Mouse (Mus musculus) forelimb bud, embryonic 11.5 days (tissue): ENCODE measurements around the gene Eif4b.

Experiments used
- DNase-seq: peaks from one replicate; pipeline ENCODE4 v3.0.0-alpha.2; 2012; ENCODE audit warnings: low read depth, low spot score

Gene Eif4b

DNA sequence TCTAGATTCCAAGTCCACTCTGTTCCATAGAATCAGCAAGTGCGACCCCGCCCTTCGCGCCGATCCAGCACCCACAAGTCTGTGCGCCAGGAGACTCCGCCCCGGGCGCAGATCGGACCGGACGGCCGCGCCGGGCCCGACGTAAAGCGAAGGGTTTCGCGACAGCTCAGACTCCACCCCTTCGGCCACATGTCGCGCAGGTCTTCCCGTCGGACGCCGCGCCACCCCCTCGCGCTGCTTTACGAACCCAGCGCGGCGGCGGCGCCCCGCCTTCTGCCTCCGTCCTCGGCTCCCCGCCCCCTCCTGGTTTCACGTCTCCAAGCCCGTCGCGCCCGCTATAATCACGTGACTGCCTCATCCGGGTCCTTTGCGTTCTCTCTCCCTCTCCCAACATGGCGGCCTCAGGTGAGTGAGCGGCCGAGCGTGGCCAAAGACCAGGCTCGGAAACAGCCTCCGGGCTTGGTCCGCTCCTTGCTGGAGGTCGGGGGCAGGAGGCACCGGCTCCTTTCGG lies at the start of gene Eif4b:
TSS of gene Eif4b (plus strand) at position 215 of the 511 bp plus-strand sequence.
- DNase-seq: peak; percentile 98

DNA sequence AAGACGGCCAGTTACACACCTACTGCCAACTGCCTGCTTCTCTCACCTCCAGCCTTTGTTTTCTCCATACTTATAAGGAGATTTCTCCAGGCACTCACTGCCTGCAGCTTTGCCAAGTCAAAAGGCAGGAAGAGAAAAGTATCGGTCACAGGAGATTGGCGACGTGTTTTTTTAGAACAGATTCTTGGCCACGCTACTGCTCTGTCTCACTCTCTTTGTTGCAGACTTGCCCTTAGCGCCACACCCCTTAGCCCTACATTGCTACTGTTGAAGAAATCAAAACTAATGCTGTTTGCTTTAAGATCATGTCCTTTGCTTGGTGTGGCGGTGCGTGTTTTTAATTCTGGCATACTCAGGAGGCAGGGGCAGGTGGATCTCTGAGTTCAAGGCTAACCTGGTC lies 49.7 kb upstream of the Eif4b start:
- DNase-seq: no peak

DNA sequence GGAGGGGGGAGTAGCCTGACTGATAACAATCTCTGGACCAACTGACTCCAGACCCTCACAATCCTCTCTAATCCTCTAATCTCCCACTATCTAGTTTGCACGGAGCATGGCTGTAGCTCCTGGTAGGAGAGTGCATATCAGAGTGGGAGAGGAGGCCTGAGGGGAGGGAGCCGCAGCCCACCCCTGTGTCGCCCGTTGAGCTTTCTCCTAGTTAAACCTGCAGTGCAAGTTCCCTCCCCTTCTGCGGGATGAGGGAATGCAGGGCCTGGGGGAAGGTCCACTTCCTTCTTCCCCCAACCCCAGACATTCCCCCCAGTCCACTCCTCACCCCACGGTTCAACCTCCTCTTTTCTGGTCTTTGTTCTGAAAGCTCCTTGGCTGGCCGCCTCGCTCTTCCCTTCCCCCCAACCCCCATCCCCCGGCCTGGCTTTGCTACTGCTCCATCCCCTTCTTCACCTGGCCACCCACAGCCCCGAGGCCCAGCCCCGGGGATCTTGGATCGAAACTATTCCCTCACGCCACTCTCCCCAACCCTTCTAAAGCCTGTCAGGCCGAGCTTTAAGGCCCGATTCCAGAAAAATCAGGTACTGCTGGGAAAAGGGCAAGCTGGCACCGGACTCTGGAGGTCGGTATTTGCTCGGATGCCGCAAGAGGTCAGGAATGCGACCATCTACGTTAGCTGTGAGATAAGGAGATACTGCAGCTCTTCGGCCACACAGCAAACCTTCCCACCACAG lies 48.3 kb upstream of the Eif4b start:
- peak; percentile 29 for DNase-seq

DNA sequence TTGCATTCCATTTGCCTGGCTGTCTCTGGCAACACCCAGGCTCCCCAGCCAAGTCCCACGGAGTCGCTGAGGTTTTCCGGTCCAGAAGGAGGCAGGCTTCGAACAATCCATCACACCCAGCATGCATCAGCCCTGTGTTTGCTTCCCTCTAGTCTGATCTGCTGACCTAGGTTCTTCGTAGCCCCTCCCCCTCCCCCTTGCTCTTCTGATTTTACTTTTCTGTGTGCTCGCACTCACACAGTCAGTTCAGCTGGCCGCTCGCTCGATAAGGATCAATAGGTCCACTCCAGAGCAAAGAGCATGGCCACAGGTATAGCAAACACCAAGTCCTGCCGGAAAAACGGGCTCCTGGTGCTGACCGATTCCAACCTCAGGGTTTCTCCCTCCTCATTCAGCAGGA lies 47.1 kb upstream of the Eif4b start:
- DNase-seq: no peak

DNA sequence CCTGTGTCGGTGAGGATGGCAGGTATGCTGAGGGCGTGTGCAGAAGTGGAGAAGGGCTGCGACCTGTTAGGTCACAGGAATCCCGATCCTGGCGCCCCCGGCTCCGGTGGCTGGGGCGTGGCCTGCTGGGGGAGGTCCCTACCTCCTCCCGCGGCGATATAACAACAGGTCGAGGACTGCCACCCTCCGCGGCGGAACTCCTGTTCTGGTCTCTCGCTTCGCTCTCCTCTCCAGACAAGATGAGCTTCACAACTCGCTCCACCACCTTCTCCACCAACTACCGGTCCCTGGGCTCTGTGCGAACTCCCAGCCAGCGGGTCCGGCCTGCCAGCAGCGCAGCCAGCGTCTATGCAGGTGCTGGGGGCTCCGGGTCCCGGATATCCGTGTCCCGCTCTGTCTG lies 45.5 kb upstream of the Eif4b start, which contains the start of gene Krt18:
TSS of gene Krt18 (plus strand) at position 141 of the 400 bp plus-strand sequence.
- no peak for DNase-seq

DNA sequence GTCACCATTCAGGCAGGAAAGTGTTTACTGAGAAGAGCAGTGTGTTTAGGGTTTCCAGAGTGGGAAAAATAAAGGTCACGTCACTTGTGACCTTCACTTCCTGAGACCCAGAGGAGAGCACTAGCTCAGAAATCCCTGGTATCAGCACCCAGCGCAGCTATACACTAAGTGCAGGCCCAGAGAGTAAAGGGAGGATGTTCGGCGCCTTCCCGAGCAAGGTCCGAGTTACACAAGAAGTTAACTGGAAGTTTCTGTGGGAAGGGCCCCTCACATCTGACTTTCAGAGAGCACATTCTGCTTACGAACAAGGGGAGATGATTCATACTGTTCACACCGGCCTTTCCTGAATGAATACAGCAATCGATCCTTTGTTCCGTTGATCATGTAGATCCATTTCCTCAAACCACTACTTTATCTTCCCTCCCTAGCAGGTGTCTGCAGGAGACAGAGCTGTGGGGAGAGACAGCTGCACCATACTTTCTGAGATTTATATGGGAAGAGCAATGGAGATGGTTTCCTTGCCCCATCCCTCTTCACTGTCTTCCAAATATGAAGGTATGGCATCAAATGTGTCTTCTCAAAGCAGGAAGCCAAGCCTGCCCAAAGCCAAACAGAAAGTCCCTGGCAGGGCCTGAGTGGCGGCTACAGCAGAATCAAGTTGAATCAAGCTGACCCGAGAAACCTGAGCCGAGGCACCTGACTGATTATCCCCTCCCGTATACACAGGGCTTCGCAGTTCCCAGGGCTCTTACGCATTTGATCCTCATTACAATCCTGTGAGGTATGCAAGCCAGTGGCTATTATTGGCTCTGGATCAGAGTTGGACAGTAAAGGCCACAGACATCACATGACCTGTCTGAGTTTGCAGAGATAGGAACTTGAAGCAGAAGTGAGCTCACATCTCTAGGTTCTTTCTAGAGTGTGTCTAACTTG lies 39.2 kb upstream of the Eif4b start:
- DNase-seq: no peak

DNA sequence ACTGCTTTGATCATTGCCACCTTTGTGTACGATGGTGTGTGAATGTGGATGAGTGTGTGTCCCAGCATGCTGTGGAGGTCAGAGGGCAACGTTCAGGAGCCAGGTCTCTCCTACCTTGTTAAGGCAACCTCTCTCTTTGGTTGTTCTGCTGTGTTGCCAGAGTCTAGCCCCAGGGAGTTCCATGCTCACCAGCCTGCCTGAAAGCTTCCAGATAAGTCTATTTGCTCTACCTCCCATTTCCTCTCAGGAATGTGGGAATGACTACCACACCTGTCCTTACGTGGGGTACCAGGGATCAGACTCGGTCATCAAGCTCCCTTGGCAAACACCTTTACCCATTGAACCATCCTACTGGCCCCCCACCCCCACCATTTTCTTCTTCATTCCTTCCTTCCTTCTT lies 33.3 kb upstream of the Eif4b start:
- DNase-seq: no peak

DNA sequence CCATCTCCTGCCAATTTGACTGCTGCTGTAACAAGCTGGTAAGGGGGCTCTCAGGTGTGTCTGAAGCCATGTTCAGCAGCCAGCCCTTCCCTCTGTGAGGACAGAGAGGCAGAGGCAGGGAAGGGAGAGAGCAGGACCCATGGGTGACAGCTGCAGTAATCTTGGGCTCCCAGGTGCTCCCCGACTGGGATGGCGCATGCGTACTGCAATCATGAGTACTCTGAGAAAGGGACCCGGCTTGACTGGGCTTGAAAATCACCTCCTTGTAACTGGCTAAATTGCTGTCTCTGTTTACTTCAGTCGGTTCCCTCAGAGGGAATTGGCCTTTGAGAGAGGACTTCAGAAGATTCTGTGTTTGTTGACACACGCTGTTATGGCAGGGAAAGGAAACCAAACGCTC lies 31.6 kb upstream of the Eif4b start:
- no peak for DNase-seq

DNA sequence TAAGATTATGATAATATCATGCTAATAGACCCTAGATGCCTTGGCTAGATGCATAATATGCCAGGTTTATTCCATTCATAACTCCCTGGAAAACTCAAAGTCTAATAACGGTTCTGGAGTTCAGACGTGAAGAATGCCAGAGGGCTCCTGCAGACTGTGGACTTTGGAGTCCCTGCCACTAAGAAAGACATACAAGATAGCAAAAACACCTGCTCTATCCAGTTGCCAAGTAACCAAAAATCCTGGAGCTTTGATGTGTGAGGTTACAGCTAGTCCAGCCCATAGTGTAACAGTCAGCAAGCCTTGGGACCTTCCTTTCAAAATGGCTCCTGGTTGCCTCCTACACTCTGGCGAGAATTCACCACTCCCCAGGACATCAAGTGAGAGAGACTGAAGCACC lies 28.8 kb upstream of the Eif4b start:
- no peak for DNase-seq

DNA sequence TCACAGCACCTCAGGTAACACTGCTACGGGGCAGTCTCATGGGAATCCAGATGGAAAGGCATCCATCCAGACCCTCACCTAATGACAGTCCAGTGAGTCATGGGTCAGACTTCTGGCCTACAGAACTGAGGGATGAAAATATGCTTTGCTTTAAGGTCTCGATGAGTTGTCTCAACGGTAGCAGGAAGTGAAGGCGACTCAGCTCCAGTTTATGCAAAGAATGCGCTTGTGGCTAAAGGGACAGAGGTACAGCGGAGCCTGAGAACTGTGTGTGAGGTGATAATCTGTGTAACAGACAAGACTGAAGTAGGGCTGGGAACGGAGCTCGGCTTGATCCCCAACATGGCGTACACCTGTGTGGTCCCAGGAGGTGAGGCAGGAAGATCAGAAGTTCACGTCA lies 27.9 kb upstream of the Eif4b start:
- DNase-seq: no peak

DNA sequence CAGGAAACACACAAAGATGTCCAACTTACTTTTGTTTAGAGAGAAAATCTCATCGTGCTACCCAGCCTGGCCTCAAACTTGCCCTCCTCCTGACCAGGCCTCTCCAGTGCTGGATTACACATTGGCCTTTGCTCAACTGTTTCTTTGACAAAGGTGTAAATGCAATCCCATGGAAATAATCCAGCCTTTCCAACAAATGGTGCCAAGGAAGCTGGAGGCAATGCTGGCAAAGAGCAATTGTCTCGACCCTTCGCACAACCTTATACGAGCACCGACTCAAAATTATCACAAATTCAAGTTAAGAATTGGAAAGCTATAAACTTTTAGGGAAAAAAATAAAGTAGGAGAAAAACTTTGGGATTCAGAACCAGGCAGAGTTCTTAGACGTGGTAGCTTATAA lies 25.6 kb upstream of the Eif4b start:
- DNase-seq: no peak

DNA sequence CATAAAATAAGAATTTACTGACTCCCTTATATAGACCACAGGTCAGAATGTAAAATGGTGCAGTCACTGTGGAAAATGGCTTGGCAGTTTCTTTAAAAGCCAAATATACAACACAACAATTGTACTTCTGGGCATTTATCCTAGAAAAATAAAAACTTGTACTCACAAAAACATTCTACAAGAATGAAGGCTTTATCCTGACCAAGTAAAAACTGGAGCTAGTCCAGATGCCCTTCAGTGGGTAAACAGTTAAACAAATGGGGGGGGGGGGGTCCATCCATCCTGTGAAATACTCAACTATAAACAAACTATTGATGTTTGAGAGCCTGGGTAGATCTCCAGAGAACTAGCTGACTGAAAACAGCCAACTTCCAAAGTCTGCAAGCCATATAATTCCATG lies 23.7 kb upstream of the Eif4b start:
- no peak for DNase-seq

DNA sequence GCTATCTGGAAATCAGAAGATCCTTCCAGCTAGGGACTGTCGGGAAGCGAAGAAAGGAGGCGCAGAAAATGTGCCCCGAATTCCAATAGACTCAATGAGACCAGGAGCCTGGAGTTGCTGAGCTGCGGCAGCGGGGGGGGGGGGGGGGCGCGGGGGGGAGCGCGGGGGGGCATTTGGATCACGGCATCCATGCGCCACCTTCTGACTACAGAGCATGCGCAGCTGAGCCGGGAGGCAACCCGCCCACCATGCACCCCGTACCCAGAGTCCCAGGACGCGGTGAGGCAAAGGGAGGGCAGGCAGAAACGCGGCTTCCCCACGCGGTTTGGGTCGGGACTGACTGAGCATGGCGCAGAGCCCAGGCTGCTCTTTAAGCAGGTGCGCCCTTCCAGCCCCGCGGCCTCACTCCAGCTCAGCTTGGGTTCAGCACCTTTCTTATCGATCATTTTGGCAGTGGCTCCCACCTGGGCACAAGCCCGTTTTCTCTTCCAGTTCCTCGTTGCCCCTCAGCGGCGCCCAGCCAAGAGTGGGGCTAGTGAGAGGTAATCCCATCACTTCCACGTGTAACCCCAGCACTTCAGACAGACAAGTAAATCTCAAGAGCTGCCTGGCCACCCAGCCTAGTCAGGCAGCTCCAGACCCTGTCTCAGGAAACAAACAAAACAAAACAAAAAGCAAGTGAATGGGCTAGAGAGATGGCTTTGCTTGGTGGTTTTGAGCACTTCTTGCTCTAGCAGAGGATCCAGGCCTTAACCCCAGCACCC lies 21.5 kb upstream of the Eif4b start:
- peak; percentile 76 for DNase-seq

DNA sequence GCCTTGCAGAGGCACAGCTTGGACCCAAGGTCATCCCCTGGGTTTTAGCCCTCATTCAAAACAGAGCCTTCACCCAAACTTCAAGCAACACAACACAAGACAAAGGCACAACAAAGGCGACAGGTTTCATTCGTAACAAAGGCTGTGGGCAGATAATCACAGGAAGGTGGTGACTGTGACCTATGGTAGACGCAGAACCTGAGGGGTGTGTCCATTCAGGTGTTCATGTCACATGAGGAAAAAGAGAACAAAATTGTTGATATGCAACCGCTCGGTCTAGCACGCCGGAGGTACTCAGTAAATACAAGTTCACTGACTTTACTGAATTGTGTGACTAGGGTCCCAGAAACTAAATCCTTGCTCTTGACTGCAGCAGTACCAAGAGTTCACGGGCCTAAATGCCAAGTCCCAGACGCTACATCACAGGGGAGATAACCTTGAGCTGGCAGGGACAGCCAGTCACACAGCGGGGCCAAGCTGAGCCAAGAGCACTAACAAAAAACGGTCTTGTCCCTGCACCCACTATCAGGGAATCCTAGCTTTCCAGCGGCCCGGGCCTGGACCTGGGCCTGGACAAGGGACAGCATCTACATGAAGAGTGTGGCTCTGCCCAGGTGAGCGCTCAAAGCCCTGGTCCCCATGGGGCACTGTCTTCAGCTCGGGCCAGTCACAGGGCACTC lies 16.9 kb upstream of the Eif4b start:
- DNase-seq: no peak

DNA sequence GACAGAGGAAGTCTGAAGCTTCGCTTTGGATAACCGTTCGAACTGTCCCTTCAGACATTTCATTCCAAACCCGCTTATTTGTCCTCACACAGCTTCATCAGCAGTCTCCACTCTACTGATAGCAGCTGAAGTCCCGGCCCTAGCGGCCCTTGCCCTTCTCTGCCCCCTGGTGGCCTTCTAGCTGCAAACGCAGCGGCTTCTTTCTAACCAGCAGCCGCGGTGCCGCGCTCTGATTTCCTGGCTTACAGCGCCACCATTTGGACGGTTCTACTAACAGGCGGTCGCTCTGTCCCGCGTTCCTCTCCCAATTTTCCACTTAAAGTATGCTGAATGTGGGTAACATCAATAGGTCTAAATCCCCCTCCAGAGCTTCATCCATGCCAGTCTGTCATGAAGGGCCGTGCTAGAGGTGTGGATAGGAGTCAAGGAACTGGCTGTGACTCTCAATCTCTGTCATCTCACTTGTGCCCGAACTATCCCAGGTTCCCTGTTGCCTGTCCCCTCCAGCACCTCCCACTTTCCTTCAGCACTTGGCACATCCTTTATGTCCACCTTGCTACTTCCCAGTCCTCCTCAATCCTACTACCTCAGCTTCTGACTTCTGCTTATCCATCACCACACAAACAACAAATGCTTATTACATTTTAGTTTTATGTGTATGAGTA lies 7.8 kb upstream of the Eif4b start:
- DNase-seq: peak; percentile 92

DNA sequence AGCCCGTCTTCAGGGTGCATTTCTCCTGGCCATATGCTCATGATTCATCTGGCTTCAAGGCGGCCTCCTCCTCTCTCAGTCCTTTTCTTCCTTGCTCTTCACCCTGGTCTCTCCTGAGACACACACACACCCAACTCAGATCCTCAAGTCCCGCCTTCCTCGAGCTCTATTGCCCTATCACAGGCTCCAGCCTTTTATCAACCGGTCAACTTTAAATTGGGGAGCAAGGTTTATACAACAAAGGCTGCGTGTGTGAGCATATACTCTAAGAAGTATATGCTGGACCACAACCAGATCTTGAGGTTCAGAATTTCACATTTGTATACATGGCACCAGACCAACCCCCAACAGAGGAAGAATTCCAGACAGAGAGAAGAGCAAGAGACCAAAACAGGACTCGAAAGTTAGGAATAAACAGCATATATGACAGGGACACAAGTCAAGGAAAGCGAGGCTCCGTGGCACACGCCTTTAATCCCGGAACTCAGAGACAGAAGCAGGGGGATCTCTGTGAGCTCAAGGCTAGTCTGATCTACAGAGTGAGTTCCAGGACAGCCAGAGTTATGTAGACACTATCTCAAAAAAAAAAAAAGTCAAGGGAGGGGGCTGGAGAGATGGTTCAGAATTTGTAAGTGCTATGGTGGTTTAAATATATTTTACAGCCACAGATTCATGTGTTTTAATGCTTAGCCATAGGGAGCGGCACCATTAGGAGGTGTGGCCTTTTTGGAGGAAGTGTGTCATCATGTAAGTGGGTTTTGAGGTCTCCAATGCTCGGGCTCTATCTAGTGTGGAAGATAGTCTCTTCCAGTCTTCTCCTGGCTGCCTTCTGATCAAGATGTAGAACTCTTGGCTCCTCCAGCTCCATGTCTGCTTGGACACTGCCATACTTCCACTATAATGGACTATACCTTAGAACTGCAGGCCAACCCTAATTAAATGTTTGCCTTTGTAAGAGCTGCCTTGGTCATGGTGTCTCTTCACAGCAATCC lies 2.8 kb upstream of the Eif4b start:
- DNase-seq: no peak

DNA sequence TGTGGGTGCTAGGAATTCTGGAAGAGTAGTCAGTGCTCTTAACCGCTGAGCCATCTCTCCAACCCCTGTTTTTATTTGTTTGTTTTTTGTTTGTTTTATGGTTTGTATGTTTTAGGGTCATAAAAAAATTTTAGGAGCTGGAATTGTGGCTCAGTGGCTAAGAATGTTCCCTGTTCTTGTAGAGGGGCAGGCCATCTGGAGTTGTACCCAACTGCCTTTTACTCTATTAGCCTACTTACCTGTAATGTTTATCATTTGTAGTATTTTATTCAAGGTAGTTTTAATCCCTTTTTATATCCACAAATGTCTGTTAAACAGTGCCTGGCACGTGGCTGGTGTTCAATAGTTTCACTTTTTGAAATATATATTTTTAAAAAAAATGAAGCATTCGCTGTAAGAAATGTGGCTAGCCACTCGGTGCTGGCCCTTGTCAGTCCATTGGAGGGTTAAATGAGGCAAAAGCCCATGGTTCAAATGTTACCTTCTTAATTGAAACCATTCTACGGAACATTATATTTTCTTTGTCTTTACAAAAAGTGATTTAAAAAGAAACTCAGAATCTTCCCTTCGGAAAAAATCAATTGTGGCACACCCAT lies 512 bp upstream of the Eif4b start:
- no peak for DNase-seq

DNA sequence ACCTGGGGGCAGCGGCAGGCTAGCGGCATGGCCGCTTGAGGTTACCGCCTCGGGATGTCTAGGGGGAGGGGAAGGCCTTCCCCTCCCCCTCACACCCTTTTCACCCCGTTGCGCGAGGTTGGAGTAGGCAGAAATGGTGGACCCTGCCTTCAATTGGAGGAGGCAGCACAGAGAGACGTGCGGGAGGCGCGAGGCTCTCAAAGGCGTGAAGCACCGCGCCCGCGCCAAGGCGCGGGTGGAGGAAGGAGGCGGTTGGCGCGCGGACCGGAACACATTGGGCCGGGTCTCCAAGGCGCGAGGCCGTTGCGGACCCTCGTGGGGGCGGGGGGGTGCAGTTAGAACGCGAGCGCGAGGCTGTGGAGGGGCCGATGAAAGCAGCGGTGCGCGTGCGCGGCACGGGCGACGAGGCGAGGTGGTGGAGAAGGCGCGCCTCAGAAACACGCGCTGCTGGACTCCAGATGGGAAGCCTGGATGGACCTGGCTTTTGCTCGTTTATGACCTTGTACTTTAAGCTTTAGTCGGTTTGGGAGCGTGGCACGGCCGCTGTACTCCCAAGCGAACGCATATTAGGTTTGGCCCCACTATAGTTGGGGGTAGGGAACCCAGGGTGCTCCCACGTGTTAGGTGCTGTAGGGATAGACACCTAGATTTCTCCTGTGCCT lies 628 bp downstream of the Eif4b start:
- DNase-seq: peak; percentile 61
